Mouse (Mus musculus) spleen, postnatal 4 days (tissue): Measurements from ENCODE around the gene Nell2.
"Not testable (repeated sequence)": the region's sequence is repeated elsewhere in the genome, so short reads cannot be mapped to it uniquely, and the experiment has no call there.

Source experiments
- DNase-seq, 2 experiments: peaks; one replicate each; pipeline ENCODE4 v3.0.0; 2022; ENCODE audit warnings: low spot score in 2 of 2

Nell2 gene

DNA sequence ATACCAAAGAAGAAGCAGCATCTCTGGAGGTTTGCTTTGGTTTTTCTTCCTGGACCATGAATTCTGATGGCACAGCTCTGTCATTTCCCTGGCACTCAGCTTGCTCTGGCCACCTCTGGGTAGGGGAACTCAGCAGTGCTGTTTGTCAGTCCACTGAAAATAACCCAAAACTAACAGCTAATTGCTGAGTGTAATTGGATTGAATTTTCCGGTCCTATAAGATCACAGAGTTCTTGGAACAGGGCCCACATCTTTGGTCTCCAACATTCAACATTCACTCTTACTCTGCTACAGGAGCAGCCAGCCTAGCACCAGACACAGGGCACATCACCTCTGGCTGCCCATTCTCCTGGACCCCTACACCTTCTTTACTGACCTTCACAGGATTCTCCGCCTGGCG, 287.2 kb downstream of the Nell2 start:
- no peak for DNase-seq

DNA sequence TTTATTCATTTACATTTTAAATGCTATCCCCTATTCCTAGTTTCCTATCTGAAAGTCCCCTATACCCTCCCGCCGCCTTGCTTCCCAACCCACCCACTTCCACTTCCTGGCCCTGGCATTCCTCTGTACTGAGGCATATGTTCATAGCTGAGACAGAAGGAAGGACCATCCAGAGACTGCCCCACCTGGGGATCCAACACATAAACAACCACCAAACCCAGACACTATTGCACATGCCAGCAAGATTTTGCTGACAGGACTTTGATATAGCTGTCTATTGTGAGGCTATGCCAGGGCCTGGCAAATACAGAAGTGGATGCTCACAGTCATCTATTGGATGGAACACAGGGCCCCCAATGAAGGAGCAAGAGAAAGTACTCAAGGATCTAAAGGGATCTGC, 291.3 kb downstream of the Nell2 start:
- DNase-seq: not testable (repeated sequence)

DNA sequence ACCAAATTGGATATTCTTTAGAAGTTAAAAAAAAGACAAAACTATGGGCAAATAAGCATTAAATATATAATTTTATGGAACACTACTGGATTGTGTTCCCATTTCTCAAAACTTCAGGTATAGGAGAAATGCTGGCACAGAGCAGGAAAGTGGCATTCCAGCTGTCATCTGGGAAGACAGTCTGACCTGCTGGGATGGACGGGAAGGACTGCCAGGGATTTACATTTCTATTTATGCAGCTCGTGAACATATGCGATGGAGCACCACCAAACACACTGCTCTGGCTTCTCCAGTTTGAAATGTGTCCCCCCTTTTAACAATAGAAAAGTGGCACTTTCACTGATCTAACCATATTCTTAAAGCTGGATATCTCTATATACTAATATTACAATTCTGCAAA, 291.9 kb downstream of the Nell2 start:
- no peak for DNase-seq

DNA sequence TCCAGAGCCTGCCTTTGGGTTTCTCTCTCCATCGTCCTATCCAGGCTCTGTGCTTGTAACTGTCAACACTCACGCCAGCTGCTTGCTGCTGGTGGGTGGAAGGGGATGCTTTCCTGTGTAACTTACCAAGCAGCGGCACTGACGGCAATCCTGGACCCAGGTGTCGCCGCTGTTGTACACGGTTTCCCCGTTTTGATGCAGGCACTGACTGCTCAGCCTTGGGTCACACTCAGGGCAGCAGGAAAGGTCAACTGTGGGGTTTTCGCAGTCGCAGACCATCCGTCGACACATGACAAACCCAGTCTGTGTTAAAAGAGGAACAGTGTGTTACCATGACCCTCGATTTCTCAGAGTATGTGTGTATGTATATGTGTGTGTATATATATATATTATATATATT, 297.2 kb downstream of the Nell2 start:
- DNase-seq: no peak

DNA sequence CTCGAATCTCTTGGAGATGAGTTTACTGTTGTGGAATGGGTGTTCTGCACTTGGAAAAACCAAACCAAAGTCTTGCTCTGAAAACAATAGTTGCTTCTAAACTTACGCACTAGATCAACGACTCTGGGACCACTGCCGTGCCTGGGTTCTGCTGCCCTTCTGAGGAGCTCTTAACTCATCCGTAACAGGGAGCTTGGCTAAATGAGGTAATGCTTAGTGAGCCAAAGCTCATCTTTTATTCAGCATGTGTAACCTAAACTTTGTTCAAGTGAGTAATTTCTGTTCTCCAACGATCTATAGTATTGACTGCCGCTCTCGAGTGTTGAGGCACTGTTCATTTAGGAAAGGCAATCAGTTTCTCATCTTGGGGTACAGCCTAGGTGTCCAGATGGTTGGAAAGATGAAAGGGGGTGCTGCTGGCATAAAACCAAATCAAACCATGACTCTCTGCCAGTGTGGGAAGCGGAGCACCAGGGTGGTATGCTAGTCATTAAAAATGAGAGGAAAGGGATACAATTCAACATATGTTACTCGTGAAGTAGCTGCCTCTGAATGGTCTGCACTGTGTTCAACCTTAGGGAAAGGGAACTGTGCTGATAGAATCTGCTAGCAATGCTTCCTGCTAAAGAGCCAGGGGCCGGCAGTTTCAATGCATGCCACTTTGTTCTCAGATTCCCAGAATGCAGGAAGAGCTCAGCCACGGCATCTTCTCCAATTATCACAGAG, 311.6 kb downstream of the Nell2 start:
- no peak for DNase-seq

DNA sequence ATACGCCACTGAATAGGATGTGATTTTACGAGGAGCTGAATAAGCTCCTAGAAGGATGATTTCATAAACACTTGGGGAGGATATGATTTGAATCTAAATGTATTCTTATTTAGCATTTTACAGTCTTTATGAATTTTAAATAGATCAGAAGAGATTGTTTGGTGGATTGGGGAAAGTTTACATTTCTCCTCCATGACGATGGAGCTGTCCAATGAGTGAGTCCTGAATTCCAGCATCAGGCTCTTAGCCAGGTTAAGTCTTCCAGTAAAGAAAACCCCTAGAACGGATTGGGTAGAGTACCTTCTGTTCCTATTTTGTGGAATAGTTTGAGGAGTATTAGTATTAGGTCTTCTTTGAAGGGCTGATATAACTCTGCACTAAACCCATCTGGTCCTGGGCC, 317.8 kb downstream of the Nell2 start:
- no peak for DNase-seq

DNA sequence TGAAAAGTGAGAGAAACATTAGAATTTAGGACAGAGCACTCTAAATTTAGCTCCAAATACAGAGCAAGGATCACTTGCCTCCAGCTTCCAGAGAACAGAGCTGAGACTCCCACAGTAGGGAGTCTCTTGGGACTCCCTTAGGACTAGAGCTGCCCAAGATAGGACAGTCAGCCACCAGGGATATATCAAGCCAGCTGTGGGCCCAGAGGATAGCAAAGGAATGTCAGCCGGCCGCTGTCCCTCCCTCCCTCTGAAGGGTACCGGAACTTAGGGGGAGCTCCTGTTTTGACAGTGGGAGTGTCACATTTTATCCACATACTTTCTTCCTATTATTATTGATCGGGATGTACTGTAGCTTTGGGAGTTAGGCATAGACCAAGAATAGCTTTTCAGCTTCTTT, 319.2 kb downstream of the Nell2 start:
- no peak for DNase-seq

DNA sequence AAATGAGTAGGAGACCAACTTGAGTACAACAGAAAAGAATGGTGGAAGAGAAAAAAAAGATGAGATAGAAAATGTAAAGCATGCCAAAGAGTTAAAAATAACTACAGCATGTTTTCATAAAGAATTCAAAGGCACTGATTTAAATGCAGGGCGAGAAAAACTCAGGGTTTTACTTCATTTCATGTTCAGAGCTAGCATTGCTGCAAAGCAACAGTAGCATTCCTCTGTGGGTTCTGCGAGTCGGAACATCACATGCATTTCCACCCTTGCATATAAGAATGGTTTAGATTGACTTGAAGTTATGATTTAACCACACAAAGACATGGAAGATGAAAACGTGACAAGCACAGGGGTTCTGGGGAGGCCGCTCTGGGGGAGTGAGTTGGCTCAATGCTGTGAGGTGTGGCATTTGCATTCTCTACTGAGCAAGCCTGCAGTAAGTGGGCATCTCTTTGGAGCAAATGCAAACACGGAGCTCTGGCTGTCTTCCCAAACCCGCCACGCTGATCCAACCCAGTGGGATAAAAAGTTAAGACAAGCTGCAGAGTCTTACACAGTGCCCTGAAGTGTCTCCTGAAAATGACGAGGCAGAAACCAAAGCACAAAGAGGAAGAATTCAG, 334.6 kb downstream of the Nell2 start:
- no peak for DNase-seq

DNA sequence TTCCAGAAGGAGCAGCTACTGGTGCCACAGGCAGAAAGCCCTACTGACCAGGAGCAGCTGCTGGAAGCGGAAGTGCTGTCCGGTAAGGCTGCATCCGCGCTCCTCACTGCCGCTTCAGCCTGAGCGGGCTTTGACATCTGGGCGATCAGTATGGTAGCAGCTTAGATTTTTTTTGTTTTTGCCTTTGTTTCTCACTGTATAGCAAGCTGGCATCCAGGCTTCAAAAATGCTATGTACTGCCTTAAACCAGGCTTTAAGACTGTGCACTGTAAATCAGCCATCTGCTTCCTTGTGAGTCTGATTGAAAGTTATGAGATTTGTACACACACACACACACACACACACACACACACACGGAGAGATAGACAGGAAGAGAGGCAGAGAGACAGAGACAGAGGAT, 335.4 kb downstream of the Nell2 start:
- no peak for DNase-seq

DNA sequence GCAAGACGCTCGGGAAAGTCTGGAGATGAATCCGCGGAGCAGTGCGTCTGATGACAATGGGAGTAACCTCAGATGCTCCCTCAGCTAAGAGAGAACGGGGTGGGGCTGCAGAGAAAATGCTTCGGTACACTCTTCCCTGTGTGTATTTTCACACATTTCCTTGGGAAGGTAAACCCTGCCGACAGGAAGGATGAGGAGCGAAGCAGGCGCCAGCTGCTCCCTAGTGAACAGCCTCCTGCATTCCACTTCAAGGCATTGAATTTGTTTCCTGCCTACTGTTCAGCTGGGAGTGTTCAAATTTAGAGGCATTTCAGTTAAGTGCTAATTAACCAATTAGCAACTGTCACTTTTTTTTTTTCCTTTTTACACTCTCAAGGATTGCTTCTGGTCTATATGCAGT, 342.1 kb downstream of the Nell2 start:
- DNase-seq: no peak

DNA sequence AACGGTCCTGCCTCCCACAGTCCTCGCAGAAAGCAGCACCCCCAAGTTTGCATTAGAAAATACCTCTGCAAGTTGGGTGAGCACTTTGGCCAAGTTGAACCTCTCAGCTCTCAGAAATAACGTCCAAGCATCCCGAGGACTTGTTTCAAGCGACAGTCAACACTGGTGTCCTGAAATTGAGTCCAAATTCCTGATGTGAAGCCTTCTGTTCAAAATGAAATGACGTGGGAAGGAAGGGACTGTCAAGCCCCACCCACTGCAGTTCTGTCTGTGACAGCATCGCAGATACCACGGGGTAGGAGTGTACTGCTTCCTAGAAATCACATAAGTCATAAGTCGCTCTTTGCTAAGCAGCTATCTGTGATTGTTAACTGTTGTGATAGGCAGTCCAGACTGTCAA, 342.9 kb downstream of the Nell2 start:
- no peak for DNase-seq

DNA sequence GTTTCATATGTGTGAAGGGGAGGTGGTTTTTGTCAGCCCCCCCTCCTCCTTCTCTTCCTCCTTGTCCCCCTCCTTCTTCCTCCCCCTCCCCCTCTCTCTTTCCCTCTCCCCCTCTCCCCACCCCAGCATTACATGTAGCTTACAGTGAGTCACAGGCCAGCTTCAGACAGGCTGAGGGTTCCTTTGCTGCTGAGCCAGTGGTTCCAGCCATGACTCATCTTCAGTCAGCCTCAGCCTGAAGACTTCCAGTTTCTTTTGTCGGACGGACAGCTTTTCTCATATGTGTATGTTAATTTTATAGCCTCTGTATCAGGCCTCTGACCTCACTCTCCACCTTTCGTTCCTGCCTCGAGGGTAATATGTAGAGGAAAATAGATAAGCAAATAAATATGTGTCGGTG, 344.9 kb downstream of the Nell2 start:
- no peak for DNase-seq

DNA sequence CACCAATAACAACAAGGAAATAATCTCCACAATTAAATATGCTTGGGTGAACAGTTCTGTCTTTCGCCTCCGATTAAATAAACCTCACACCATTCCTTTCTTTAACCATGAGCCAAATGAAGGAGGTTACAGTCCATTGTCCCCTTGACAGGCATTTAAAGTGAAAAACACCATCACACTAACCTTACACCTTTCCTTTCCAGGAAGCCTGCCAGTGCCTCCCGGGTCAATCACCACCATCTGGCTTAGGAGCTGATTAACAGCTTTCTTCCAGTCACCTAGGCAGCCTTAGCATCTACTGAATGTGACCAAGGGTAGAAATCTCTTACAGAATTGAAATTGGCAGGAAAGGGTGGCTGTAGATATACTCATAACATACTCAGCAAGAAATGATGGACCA, 371.5 kb downstream of the Nell2 start:
- no peak for DNase-seq

DNA sequence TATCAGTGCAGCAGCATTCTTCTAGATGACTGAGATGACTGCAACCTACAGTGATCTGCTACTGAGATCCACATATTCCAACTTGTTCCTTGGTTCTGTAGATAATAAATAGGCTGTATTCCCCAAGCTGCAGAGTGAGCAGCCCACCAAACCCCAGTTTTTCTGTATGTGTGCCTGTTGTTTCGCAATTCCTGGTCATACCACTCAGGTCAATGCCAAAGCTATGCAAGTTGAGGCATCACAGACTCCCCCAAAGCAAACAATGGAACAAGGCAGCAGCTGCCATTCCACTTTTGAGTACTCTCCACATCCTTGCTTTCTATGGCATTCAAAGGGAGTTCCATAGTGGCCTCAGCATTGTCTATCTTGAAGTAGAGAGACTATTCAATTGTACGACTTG, 383.2 kb downstream of the Nell2 start:
- no peak for DNase-seq

DNA sequence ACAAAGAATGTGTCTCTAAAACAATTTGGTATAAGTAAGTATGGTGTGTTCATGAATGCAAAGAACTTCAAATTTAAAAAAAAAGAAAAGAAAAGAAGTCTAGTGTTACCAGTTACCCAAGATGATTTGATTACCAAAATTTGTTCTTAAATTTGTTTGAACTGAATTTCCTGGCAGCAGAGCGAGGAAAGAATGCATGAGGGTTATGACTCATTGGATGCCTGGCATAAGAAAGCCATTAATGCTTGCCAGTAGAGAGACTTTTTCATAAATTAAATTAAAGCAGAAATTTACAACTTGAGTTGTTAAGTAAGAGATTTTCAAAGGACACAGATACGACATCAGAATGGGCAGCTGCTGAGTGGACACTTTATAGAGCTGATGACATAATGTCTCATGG, 384.2 kb downstream of the Nell2 start:
- no peak for DNase-seq

DNA sequence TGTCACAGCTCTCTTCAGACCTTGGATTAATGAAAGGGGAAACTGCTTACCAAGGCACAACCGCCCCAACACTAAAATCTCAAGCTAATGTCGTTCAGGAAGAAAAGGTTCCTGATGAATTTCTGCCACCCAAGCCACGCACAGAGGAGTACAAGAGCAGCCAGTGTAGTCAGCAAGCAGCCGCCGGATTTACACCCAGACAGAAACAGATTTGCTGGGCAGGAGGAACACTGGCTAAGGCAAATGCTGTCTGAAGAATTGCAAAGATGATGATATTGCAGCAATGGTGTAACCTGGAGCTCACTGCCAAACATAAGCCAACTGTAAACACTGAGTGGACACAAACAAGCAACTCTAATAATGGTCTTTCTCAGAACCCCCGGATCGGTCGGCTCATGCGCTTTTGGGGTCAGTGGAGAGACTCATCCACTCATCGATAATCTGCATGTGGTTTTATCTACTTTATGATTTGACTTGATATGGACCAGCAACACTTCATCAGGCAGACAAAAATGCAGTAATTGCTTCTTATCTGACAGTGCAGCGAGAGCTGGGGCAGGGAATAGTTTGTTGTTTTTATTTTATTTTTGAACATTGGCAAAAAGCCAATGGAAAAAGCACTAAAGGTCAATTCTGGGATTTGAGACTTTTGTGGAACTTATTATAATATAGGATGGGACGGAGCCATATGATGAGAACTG, 389.5 kb downstream of the Nell2 start:
- no peak for DNase-seq

DNA sequence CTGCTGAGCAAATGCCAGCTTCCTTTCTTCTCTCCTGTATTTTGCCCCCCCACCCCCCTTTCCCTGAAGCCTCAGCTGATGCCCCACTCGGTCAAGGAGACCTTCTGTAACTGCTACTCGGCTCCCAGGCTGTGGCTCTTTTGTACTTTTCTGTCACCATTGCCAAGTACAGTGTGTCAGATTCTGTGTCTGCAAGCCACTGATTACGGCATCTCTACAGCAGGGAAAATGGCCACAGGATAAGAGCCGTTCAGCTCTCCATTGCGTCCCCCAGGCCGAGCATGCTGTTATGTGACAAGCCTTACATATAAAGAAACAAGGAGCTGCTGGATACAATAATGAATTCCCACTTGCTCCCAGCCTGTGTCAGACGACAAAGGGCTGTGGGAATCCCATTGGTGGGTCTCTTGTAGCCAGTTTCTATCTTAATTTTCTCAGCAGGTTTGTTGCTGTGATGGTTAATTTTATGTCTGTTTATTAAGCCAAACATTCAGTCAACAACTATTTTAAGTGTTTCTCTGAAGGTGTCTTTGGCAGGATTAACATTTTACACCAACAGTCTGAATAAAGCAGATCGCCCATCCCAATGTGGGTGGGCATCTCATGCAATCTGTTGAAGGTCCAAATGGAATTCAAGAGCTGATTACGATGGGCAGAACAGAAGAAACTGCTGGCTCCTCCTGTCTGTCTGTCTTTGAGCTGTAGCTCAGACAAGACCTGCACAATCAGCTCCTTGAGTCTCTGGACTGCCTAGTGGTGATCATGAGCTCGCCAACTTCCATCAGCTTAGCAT, 391.1 kb downstream of the Nell2 start:
- DNase-seq: no peak

DNA sequence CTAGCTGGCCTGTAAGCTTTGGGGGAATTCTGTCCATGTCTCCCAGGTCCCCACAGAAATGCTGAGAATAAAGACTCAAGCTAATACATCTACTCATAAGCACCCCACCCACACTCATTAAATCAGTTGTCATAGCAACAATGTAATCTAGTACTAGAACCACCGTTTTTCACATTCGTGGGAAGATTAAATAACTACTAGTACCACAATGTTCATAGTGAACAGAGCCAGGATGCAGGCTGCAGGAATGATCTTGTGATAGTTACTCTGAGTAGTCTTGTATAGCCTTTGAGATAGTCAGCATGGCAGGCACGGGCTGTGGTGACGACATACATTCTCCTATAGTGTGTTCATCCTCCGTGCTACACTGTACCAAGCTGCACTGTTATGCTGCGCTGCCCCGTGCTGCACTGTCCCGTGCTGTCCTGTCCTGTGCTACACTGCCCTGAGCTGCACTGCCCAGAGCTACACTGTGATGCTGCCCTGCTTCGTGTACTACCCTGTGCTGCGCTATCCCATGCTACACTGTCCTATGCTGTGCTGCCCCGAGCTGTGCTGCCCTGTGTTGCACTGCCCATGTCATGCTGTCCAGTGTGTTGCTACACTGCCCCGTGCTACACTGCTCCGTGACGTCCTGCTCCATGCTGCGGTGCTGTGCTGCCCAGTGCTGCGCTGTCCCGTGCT, 392.3 kb downstream of the Nell2 start:
- no peak for DNase-seq

DNA sequence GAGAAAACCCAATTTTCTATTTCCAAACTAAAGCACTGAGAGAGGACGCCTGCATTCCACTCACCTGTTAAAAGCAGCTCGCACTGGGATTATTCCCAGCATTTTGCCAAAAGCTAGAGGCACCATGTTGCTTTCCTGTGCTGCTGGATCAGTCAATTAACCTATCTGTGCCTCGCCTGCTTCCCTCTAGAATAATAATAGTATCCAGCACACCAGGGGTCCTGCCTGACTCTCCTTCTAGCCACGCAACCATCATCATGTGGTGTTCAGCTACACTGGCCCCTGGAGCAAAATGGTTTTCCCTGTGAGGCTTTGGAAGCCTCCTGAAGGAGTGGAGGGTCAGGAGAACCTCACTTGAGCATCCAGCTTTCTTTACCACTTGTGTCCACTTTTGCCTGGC, 397.0 kb downstream of the Nell2 start:
- DNase-seq: no peak

DNA sequence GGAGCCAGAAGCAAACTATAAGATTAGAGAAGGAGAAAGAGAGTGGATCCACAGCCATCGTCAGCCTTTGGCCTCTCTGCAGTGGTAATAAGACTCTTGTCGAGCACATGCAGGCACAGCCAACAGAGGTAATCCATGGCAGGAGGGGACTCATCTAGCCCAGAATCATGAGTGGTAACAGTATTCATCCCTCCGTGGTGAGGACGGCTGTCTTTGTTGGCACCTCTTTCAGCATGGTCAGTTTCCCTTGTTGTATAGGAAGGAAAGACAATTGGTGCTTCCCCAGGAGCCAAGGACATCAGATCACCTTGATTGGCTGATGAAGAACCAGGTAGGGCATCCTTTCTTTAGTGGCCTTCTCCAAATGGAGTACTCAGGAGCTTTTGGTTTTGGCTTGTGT, 419.7 kb downstream of the Nell2 start:
- DNase-seq: no peak

DNA sequence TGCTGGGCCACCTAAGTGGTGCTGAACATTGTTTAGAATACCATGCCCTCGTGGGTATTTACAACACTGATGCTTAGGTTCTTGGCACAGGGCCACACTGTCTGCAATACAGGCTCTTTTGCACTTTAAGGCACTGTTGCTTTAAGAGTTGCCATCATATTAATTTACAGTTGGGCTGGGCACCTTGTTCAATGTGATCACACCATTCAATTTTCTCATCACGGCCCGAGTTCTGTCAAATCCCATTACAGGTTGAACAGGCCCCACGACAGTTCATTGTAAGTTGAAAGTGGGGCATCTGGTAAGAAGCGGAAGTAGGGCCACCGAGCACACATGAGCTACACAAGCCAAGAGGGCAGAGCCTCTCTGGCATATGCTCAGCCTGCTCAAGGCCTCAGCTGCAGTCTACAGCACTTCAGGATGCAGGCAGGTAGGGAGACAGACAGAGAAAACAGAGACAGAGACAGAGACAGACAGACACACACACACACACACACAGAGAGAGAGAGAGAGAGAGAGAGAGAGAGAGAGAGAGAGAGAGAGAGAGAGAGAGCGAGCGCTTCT, 421.0 kb downstream of the Nell2 start:
- DNase-seq: no peak

DNA sequence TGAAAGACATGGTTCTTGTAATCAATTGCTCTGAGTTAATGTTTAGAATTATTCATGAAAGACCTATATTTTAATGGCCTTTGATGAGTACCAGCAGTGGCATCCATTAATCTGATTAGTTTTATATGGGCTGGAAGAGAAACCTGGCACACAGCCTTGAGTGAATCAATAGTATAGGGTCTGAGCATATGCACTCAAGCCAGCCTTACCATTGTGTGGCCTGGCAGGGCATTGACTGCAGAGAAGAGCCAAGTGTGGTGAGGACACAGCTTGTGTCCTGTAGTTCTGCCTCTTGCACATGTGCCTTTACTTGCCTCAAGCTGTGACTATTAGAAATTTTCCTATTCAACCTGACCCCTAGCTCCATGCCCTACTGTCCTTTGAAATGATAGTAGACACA, 426.8 kb downstream of the Nell2 start:
- DNase-seq: no peak
